Mouse (Mus musculus) urinary bladder, postnatal 25 days (tissue): ENCODE data around the gene Rad23a.

ENCODE experiments used
- DNase-seq: peaks from one replicate; pipeline ENCODE4 v3.0.0; 2022; ENCODE audit warnings: low spot score

The Rad23a gene

GRCm38 (mm10) chr8:84840248-84840999 is at the start of gene Rad23a:
TSS of gene Rad23a (minus strand) at chr8:84840665.
- DNase-seq: peak; percentile 86

GRCm38 (mm10) chr8:84889141-84889540 is 48.7 kb upstream of the Rad23a start:
- no peak for DNase-seq

GRCm38 (mm10) chr8:84888280-84888679 is 47.8 kb upstream of the Rad23a start:
- DNase-seq: no peak

- no peak for DNase-seq
Measured at GRCm38 (mm10) chr8:84884728-84885127, 44.3 kb upstream of the Rad23a start.

GRCm38 (mm10) chr8:84878915-84879314 is 38.5 kb upstream of the Rad23a start:
- no peak for DNase-seq

GRCm38 (mm10) chr8:84877297-84878035 is 37.0 kb upstream of the Rad23a start:
- no peak for DNase-seq

DNA sequence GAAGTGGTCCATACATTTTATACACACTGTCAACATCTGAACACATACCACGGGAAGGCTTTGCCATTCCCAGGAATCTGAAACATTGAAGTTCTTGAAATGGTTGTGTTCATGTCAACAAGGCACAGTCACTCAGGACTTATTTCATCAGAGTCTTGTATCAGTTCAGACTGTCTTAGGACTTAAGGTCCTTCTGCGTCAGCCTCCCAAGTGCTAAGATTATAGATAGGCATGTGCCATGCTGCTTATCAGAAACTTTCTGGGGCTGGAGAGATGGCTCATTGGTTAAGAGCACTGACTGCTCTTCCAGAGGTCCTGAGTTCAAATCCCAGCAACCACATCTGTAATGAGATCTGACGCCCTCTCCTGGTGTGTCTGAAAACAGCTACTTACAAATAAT is 33.9 kb upstream of the Rad23a start:
- DNase-seq: no peak

DNA sequence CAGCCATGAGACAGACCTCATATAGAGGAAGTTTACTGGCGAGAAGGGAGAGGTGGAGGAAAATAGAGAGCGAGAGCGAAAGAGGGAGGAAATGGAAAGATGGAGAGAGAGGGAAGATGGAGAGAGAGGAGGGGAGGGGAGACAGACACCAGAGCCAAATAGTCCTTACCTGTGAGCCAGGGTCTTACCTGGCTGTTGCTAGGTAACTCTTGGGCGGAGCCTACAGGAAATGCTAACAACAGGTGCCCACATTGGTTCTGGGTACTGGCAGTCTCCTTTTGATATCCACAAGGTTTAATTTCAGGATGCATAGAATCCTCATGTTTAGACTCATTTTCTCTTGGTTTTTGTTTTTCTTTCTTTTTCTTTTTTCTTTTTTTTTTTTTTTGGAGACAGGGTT is 32.6 kb upstream of the Rad23a start:
- no peak for DNase-seq

DNA sequence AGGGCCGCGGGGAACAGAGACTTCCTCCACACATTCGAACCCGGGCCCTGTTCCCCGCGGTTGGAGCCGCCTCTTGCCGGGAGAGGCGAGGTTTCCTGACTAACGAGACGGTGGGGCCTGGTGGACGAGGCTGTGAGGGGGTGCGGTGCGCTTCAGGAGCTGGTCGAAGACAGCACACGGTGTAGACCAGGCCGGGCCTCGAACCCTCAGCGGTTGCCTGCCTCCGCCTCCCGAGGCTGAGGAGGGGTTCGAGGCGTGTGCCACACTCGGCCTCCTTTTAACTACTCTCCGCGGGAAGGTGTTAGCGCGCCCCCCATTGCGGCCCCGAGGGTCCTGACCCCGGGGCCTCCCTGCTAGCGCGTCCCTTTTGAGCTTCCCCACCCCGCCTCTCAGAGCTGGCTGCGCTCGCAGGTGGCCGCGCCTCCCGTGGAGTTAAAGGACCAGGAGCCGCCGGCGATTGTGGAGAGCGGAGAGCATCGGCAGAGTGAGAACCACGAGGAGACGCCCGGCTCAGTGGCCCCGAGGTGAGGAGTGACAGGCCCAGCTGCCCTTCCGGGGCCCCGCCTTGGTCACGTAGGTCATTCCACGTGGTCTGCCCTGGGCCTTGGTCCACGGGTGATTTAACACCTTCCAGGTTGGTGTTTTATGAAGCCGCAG is 32.0 kb upstream of the Rad23a start:
- peak; percentile 29 for DNase-seq

- peak; percentile 81 for DNase-seq
Measured at GRCm38 (mm10) chr8:84871376-84872308, 31.2 kb upstream of the Rad23a start, which contains the start of gene Syce2. TSS of gene Syce2 (plus strand) at chr8:84872111.

GRCm38 (mm10) chr8:84856864-84857441 is 16.5 kb upstream of the Rad23a start, which contains the start of gene Farsa:
TSS of gene Farsa (plus strand) at chr8:84856989.
- DNase-seq: peak; percentile 90

- DNase-seq: no peak
Measured at GRCm38 (mm10) chr8:84856434-84856833, 16.0 kb upstream of the Rad23a start.

GRCm38 (mm10) chr8:84847684-84848435 is 7.4 kb upstream of the Rad23a start:
- DNase-seq: no peak

DNA sequence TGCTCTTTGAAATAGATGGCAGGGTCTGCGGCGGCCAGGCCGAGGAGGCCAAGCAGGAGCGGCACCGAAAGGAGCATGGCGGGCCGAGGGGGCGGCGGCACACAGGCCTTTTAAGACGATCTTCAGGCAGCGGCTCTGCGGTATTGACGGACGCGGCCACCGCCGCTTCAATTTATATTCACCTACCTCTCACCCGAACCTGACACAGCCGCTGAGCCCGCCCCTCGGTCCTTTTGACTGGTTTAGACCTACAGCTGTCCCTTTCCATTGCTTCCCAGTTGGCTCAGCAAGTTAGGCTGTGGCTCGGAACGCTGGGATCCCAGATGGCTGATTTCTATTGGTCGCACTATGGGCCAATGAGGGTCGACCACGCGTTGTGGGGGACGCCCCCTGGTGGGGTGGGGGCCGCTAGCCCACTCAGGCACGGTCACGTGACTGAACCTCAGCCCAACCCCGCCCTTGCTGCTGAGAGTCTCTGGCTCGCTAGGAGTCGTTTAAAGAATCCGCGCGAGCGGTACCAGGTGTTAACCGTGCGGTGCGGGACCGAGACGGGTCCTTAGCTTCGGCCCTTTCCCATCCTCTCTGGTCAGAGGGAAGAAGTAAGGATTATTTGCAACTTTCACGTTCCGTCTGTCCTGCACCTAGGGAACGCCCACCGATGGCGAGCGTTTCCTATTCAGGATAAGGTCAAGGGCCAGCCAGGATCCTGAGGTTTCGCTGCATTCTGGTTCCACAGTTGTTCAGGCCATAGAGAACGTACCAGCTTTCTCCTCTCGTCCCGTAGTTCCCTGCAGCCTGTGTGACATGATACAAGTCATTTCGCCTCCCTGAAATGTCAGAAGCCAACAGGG is 6.5 kb upstream of the Rad23a start, which contains the start of gene Calr:
Gene Calr (minus strand): TSS at position 213 of the 851 bp plus-strand sequence.
- peak; percentile 97 for DNase-seq

DNA sequence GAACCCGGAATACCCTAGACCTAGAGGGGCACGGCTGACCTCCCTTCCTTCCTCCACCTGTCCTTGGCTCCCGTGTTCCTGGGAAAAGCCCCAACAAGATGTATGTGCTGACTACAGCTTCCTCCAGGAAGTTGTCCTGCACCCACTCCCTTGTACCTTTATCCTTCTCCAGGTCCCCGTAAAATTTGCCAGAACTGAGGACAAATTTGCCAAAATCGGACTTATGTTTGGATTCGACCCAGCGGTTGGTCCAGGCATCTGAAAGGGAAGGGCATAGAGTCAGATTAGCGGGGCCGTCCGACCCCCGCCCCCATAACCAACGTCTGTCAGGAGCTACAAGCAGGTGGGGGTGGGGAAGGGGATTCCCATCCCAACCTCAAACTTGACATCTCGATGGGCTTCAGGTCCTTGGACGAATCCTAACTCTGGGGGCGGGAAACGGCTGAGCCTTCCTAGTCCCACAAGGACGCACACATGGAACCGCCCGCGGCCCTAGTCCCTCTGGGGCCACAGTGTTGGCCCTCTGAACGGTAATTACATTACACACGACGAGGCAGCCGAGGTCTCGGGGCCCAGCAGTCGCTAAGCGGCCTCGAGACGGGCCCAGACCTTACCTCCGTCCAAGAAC is 5.7 kb upstream of the Rad23a start:
- DNase-seq: no peak

DNA sequence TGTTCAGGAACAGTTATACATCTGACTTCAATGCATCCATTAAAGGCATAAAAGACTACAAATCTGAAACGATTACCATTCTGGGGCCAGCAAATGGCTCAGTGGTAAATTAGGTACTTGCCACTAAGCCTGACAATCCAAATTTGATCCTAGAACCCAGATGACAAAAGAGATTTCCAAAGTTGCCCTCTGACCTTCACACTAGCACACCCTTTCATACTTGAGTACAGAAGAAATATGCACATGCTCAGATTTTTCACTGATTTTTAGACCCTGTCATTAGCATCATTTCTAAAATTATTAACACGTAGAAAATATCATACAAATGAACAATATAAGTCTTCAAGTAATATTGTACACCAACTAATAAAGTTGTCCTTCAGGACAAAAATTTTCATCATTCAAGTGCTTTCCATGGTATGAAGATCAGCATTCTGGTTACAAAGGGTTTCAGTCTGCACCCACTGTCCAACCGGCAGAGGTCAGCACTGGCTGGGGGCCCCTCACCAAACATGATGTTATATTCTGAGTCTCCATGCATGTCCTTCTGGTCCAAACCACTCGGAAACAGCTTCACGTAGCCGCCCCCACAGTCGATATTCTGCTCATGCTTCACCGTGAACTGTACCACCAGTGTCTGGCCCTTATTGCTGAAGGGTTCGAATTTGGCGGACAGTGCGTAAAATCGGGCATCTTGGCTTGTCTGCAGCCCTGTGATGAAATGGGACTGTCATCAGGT is 5.1 kb upstream of the Rad23a start:
- no peak for DNase-seq

GRCm38 (mm10) chr8:84844397-84845070 is 4.1 kb upstream of the Rad23a start:
- DNase-seq: no peak

DNA sequence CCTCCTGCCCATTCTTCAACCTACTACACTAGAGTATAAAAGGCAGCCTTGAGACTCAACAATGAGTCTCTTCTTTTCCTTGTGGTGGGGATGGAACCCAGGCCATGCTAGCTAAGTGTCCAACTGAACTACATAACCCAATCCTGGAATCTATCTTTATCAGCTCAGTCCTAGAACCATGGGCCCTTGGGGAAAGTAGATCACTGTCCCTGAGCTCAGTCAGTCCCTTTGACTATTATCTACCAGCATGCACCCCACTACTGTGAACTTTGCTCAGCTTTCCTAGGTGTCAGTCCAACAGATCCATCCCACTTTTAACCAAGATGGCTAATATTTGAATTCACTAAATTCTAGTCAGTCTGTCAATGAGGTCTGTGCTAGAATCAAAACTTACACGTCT is 1.0 kb upstream of the Rad23a start:
- DNase-seq: no peak
